ENCODE assay signal across 8 mouse cellular contexts in the genomic region with DNA sequence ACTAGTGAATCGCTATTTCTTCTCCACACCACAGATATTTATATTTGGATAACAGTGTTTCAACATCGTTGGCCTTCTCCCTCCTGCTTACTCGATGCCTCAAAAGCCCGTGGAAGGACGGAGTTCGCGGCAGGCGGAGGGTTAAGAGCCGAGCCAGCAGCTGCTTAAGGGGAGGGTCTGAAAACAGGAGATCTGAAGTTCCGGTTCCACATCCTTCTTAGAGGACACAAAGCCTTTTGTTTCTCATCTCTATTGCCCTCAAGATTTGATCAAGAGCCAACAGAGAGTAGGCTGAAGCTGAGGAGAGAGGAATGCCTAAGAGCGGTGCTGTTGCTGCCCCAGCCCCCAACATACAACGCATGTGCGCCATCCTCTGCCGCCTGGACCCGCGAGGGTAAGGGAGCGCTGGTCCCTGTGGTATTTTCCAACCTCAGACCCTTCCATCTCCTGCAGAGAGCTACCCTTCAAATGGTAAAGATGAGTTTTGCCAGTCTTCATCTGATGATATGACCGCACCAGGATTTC. TPM values are rescaled to one million over a fixed set of nuclear protein-coding genes. Genes with fewer than 3 reads are reported as not detected.
DNase-seq lines count a peak whose midpoint lies in the region; ATAC-seq and TF ChIP-seq lines count a peak whose summit lies in the region.

No protein-coding gene starts in this region.

- no peaks in the 10 kb centered on the region for H3K27me3 ChIP-seq in hindbrain, embryonic 13.5 days
- H3K27me3 ChIP-seq in midbrain, embryonic 14.5 days (ENCODE audit: control insufficient read depth, insufficient read depth, low read length) = no peaks in the 10 kb centered on the region; the same call in 1 of the 2 replicates

- DNase-seq in gastrocnemius, adult 2 months = no peak
- no peak for DNase-seq in gastrocnemius, postnatal 36 days
- peak; percentile 71 for DNase-seq in brain, embryonic 14.5 days (ENCODE audit: low read depth)
- peak; percentile 52 for DNase-seq in midbrain, embryonic 14.5 days
- DNase-seq in gastrocnemius, adult 18-20 months (ENCODE audit: low spot score) = no peak
- DNase-seq in urinary bladder, adult 2 months (ENCODE audit: low spot score) = no peak

- intact Hi-C loops in gastrocnemius, adult 2 months (cut with DNase I) = no loop called here
- intact Hi-C loops in gastrocnemius, postnatal 36 days (cut with DNase I) = no loop called here

- WGBS in hindbrain, embryonic 13.5 days = 33% methylated on average over 18 of the region's 18 CpGs
- WGBS in midbrain, embryonic 14.5 days = 26% methylated on average over 18 of the region's 18 CpGs

- H3K4me1 ChIP-seq in hindbrain, embryonic 13.5 days (replicated peaks) = peaks cover 28% of the 10 kb centered on the region
- no peaks in the 10 kb centered on the region for H3K4me1 ChIP-seq in midbrain, embryonic 14.5 days (ENCODE audit: control insufficient read depth, insufficient read depth, low read length)

- H3K4me3 ChIP-seq in gastrocnemius, adult 2 months = peak overlapping the region; percentile 47
- peak overlapping the region; percentile 29 for H3K4me3 ChIP-seq in hindbrain, embryonic 13.5 days
- no peak overlapping the region; the same call in 1 of the 2 replicates for H3K4me3 ChIP-seq in midbrain, embryonic 14.5 days (replicated peaks; ENCODE audit: low read depth, low read length)

- H3K4me2 ChIP-seq in hindbrain, embryonic 13.5 days = peak overlapping the region; percentile 42
- H3K4me2 ChIP-seq in midbrain, embryonic 14.5 days (ENCODE audit: low read length) = peak overlapping the region; percentile 35

- no peaks in the 10 kb centered on the region for H3K9me3 ChIP-seq in hindbrain, embryonic 13.5 days
- no peaks in the 10 kb centered on the region for H3K9me3 ChIP-seq in midbrain, embryonic 14.5 days (ENCODE audit: control insufficient read depth, low read length)

- no peak overlapping the region for H3K27ac ChIP-seq in gastrocnemius, adult 2 months
- peak overlapping the region; percentile 31; the same call in 1 of the 2 replicates for H3K27ac ChIP-seq in hindbrain, embryonic 13.5 days
- no peak overlapping the region for H3K27ac ChIP-seq in midbrain, embryonic 14.5 days (replicated peaks; ENCODE audit: low read depth, low read length)

- no peaks in the 10 kb centered on the region for H3K36me3 ChIP-seq in hindbrain, embryonic 13.5 days
- no peaks in the 10 kb centered on the region for H3K36me3 ChIP-seq in midbrain, embryonic 14.5 days (ENCODE audit: control insufficient read depth, insufficient read depth, low read length)

- ATAC-seq in hindbrain, embryonic 13.5 days (ENCODE audit: low FRiP score) = no peak
- ATAC-seq in midbrain, embryonic 14.5 days (ENCODE audit: low FRiP score, low TSS enrichment) = no peak
- no peak for ATAC-seq in activated CD4-positive, CD25-positive, alpha-beta regulatory T cell, adult 4 months

- no peak overlapping the region for H3K9ac ChIP-seq in hindbrain, embryonic 13.5 days
- H3K9ac ChIP-seq in midbrain, embryonic 14.5 days (replicated peaks; ENCODE audit: low read length) = 0 out of 2 replicates have a peak overlapping the region, but pooled peaks have one; percentile 3

- no peak for TF ChIP-seq POLR2A in brain, embryonic 14.5 days (IDR thresholded peaks at IDR 0.05; ENCODE audit: borderline replicate concordance, extremely low read depth, insufficient read depth, insufficient read length, poor library complexity, severe bottlenecking)

- no peak for TF ChIP-seq CTCF in gastrocnemius, adult 2 months (IDR thresholded peaks at IDR 0.05)
- TF ChIP-seq CTCF in brain, embryonic 14.5 days (IDR thresholded peaks at IDR 0.05; ENCODE audit: borderline replicate concordance, extremely low read depth, insufficient read depth, insufficient read length) = no peak

RNA-seq across cellular contexts. Expression of gene Gne, which starts 22.4 kb away (rescaled TPM):
- 10 to 100 TPM; 11.6 to 12.5 TPM for total RNA-seq in gastrocnemius, adult 2 months (2021)
- total RNA-seq in gastrocnemius, postnatal 36 days (2021) = 10 to 100 TPM in 1 of 2 experiments, 1 to 10 TPM in 1; 8.1 to 11.8 TPM
- polyA plus RNA-seq in brain, embryonic 14.5 days (2012; rRNA removed) = 13.2 and 20.7 TPM in 2 replicates
- polyA plus RNA-seq in hindbrain, embryonic 13.5 days (2015; fragmentation: Nextera tagmentation; extraction: Ambion mirVana) = 23.6 and 24.1 TPM in 2 replicates
- polyA plus RNA-seq in midbrain, embryonic 14.5 days (2014; fragmentation: Nextera tagmentation; extraction: Ambion mirVana) = 21.9 and 29.5 TPM in 2 replicates
- total RNA-seq in gastrocnemius, adult 18-20 months (2021) = 10 to 100 TPM in 1 of 2 experiments, 1 to 10 TPM in 1; 9.5 to 12.4 TPM
- 11.6 and 17.9 TPM in 2 replicates for polyA plus RNA-seq in urinary bladder, adult 2 months (2012; rRNA removed)
- polyA plus RNA-seq in activated CD4-positive, CD25-positive, alpha-beta regulatory T cell, adult 4 months (2017; shearing (Covaris generic)) = 10 to 100 TPM; 14.1 to 17.9 TPM

Comparison
In these comparisons a context has a peak if more than half of its experiments do, and no peak if none do; other contexts are left out.
1. DNase-seq: peak in brain, embryonic 14.5 days (single experiment) and midbrain, embryonic 14.5 days (single experiment); none in gastrocnemius, adult 2 months (single experiment), gastrocnemius, postnatal 36 days (0 of 2), gastrocnemius, adult 18-20 months (single experiment) and urinary bladder, adult 2 months (single experiment).